Mouse (Mus musculus) CD4-positive, CD25-positive, alpha-beta regulatory T cell, adult 2 months (primary cell): ENCODE measurements around the gene Dis3l.
"Not testable (repeated sequence)": the region's sequence is repeated elsewhere in the genome, so short reads cannot be mapped to it uniquely, and the experiment has no call there.

ENCODE experiments used
- DNase-seq: peaks from one replicate; pipeline ENCODE4 v3.0.0-alpha.2; 2012; ENCODE audit warnings: low read depth, low spot score

Dis3l gene

DNA sequence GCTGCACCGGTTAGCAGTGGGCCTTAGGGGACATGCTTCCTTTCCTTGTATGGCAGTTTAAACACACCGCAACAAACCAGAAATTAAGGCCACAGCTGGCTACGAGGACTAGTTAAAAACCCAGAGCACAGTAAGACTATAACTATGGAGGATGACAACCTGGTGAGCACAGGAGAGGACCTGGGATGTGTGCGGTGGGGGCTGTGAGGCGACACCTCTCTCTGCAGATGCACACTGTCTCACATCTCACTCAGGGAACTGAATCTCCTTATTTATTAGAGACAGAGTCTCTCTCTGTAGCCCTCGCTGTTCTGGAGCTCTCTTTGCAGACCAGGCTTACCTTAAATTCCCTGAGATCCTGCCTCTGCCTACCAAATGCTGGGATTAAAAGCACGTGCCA, 17.1 kb downstream of the Dis3l start:
- DNase-seq: no peak

- no peak for DNase-seq
Measured at GRCm38 (mm10) chr9:64316986-64317385, 24.1 kb downstream of the Dis3l start.

DNA sequence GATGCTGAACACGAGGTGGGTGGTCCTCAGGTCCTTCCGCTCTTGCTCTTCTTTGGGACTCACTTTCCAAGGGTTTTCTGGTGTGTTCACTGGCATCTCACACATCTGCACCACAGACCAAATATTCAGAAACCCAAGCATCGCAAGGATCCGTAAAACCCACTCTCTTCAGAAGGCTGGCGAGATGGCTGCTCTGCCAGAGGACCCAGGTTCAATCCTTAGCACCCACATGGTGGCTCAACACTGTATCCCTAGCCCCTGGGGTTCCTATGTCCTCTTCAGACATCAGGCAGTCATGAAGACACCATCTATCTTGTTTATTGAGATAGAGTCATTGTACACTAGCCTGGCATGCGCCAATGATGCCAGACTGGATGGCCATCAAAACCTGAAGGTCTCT, 26.4 kb downstream of the Dis3l start:
- DNase-seq: no peak

DNA sequence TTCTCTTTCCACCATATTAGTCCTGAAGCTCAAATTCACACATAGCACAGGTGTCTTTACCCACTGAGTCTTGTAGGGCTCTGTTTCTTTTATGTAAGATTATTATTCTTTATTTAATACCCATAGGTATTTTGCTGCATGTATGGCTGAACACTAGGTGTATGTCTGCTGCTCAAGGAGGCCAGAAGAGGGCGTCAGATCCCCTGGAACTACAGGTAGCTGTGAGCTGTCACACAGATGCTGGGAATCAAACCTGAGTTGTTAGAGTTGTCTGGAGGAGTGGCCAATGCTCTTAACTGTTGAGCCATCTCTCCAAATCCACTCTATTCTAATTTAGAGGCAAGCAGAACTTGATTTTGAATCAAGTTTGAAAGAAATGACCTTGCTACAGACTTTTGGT, 29.0 kb downstream of the Dis3l start:
- DNase-seq: peak; percentile 12

DNA sequence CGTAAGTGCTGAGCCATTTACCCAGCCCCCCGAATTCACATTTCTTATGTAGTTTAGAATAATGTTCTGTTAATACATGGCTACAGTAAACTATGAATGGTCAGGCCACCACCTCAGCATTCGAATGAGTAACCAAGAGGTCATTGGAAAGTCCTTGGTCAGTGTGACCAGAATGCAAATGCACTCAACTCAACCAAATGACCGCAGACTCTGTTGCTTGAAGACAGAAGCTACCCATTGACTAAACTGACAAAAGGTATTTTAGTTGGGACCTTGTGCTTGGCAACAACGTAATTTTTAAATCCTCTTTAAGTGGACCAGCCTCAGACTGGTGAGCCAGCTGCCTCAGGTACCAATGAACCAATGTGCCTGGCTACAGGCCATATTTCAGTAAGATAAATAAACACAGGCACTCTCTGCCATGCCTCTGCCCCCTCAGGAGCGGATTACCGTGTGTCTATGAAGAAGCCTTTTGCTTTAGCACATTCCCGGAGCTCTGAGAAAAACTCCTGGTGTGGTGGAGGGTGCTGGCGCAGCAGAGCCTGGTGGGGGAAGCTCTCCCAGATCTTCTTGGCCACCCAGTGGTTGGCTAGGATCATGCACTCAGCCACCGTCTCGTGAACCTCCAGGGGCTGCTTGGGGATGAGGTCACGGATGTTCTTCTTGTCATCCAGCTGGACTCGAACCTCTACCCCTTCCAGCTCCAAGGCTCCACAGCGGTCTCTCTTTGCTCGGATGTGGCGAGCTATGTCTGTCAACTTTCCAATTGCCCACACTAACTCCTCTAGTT, 29.9 kb downstream of the Dis3l start:
- DNase-seq: peak; percentile 3

- DNase-seq: no peak
Measured at GRCm38 (mm10) chr9:64306476-64307312, 34.4 kb downstream of the Dis3l start.

- DNase-seq: not testable (repeated sequence)
Measured at GRCm38 (mm10) chr9:64303086-64303485, 38.0 kb downstream of the Dis3l start.

DNA sequence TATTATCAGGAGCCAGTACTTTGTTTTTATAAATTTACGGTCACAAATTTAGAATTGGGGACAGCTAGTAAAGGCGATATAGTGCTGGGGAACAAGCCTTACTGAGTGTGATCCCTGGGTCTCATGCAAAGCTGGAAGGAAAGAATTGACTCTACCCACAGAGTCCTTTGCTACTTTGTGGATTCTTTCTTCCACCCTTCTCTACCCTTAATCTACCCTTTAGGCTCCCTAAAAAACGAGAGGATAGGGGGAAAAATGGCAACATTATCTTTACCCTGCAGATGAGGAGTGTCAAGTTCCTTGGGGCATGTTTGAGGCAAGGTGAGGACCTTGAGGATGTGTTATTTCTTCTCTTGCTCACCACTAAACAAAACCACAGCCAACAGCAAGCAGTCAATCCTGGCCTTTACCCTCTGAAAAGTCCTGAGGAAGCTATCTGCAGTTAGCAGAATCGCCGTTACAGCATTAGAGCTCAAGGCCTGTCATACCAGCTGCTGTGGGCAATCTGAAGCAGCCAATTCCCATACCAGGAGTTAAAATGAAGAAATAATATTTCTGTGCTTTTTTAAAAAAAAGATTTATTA, 58.6 kb downstream of the Dis3l start:
- DNase-seq: no peak

DNA sequence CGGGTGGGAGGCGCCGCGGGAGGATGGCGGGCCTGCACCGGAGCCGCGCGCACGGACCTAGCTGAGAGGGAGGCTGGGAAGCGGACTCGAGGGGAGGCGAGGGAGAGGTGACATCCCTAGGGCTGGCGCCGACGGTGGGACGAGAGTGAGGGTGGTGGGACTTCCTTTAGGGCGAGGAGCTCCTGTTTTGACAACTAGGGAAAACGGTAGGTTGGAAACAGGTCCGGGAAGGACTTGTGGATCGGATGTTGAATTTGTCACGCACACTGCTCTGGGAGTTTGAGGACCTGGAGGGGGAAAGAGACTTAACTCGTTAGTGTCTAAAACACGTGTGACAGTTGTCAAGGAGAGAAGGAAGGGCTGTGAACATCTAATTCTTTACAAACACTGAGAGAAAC, 59.3 kb downstream of the Dis3l start:
- no peak for DNase-seq

DNA sequence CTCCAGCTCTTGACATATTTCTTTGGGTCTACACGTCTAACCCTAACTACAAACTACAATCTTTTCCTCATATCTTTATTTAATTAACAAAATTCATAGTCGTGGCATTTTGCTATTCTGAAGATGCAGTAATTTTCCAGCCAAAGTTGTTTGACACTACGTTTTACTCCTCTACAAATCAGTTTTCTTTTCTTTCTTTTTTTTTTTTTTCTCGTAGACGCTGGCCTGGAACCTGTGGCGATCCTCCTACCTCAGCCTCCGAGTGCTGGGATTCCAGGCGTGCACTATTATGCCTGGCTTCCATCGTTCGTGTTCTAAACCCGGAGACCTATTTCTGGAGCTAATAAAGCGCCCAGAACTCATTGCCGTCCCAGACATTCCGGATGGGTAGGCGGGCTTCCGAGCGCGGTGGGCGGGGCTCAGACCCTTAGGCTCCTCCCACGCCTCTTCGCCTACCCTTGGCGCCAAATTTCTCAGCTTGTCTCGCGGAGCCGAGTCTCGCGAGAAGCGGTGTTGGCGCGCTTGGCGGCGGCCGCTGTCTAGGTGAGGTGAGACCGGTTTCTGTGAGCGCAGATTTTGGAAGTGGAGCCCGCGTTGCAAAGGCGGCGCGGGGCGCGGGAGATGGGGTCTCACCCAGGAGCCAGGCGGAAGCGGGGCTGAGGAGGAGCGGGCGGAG, 59.8 kb downstream of the Dis3l start, which contains the start of gene Tipin:
Gene Tipin, plus strand, starts transcription at position 477 of the 676 bp plus-strand sequence.
- peak; percentile 98 for DNase-seq

DNA sequence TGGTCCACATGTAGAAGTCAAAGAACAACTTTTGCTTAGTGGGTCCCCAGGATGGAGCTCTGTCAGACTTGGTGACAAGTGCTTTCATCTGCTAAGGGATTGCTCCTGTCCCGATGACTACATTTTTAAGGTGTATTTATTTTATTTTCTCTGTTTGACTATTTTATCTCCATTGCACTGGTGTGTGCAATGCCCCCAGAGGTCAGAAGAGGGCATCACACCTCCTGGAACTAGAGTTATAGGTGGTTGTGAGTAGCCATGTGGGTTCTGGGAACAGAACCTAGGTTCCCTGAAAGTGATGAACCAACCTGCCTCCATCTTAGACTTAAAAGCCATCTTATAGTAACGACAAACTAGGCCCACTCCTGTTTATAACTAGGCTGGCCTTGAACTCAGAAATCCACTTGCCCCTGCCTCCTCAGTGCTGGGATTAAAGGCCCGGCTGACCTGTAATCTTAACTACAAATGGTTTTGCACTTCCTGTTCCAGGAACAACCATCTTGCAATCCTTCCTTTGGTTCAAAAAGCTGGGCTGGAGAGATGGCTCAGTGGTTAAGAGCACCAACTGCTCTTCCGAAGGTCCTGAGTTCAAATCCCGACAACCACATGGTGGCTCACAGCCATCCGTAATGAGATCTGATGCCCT, 62.3 kb downstream of the Dis3l start:
- DNase-seq: peak; percentile 26

GRCm38 (mm10) chr9:64277706-64278105, 63.4 kb downstream of the Dis3l start:
- DNase-seq: peak; percentile 87

- DNase-seq: peak; percentile 24
Measured at GRCm38 (mm10) chr9:64274919-64275318, 66.2 kb downstream of the Dis3l start.

GRCm38 (mm10) chr9:64274291-64274690, 66.8 kb downstream of the Dis3l start:
- DNase-seq: no peak

GRCm38 (mm10) chr9:64273757-64274156, 67.3 kb downstream of the Dis3l start:
- no peak for DNase-seq

- peak; percentile 60 for DNase-seq
Measured at GRCm38 (mm10) chr9:64272611-64273010, 68.5 kb downstream of the Dis3l start.

- DNase-seq: no peak
Measured at GRCm38 (mm10) chr9:64271249-64271648, 69.8 kb downstream of the Dis3l start.

GRCm38 (mm10) chr9:64268836-64269235, 72.3 kb downstream of the Dis3l start:
- not testable (repeated sequence) for DNase-seq

GRCm38 (mm10) chr9:64268196-64268595, 72.9 kb downstream of the Dis3l start:
- DNase-seq: no peak

GRCm38 (mm10) chr9:64267231-64267630, 73.9 kb downstream of the Dis3l start:
- no peak for DNase-seq

GRCm38 (mm10) chr9:64264813-64265212, 76.3 kb downstream of the Dis3l start:
- DNase-seq: no peak
